Mouse (Mus musculus) heart, embryonic 14.5 days (tissue): ENCODE data around the gene Il4ra. TPM values are rescaled to one million over a fixed set of nuclear protein-coding genes. Genes with fewer than 3 reads are reported as not detected.

Source experiments
- ATAC-seq: fragments of 200-750 bp; cut with Nextera tagmentation; 2 replicates; pipeline ENCODE4 v1.8.0; 2017; ENCODE audit warnings: low read depth, moderate TSS enrichment; ENCODE audit not compliant: insufficient number of reproducible peaks, insufficient read depth, low FRiP score
- H3K27ac ChIP-seq, 2 experiments: fragments of 200-500 bp in 1 of 2; fragments of 300-500 bp in 1 of 2; sonication (generic) in 1 of 2; replicated peaks in 1 of 2; 2 replicates each; pipeline ENCODE4 v1.5.1; 2012 to 2014; ENCODE audit warnings: low read depth in 2 of 2, low read length in 2 of 2, control low read depth in 1 of 2, mild to moderate bottlenecking in 1 of 2, mixed read lengths in 1 of 2; ENCODE audit not compliant: control insufficient read depth in 1 of 2, insufficient read depth in 1 of 2
- H3K27me3 ChIP-seq: fragments of 300-500 bp; sonication (generic); 2 replicates; pipeline ENCODE4 v1.6.1; 2014; ENCODE audit warnings: mild to moderate bottlenecking, low read length, control low read depth; ENCODE audit not compliant: control insufficient read depth, insufficient read depth
- H3K36me3 ChIP-seq: fragments of 300-500 bp; sonication (generic); 2 replicates; pipeline ENCODE4 v1.6.1; 2014; ENCODE audit warnings: mild to moderate bottlenecking, control low read depth, low read length, mixed read lengths; ENCODE audit not compliant: control insufficient read depth, insufficient read depth
- H3K4me1 ChIP-seq, 2 experiments: fragments of 200-500 bp in 1 of 2; fragments of 300-500 bp in 1 of 2; sonication (generic) in 1 of 2; 2 replicates each; pipeline ENCODE4 v1.6.1; 2012 to 2014; ENCODE audit warnings: low read length in 2 of 2, control low read depth in 1 of 2, mixed read lengths in 1 of 2; ENCODE audit not compliant: control insufficient read depth in 2 of 2, insufficient read depth in 2 of 2
- H3K4me2 ChIP-seq: fragments of 300-500 bp; sonication (generic); 2 replicates; pipeline ENCODE4 v1.6.1; 2014; ENCODE audit warnings: mild to moderate bottlenecking, low read length
- H3K4me3 ChIP-seq, 2 experiments: fragments of 200-500 bp in 1 of 2; fragments of 300-500 bp in 1 of 2; sonication (generic) in 1 of 2; 2 replicates each; pipeline ENCODE4 v1.5.1; 2012 to 2014; ENCODE audit warnings: low read length in 2 of 2, mild to moderate bottlenecking in 2 of 2, control low read depth in 1 of 2, low read depth in 1 of 2, moderate library complexity in 1 of 2; ENCODE audit not compliant: control insufficient read depth in 1 of 2, insufficient read depth in 1 of 2
- H3K9ac ChIP-seq: fragments of 300-500 bp; sonication (generic); 2 replicates; pipeline ENCODE4 v1.6.1; 2014; ENCODE audit warnings: mild to moderate bottlenecking, low read length
- H3K9me3 ChIP-seq: fragments of 300-500 bp; sonication (generic); 2 replicates; pipeline ENCODE4 v1.6.1; 2016; ENCODE audit warnings: low read length, control low read depth; ENCODE audit not compliant: control insufficient read depth
- WGBS: fragments of 180-500 bp; shearing (Covaris S2); extraction: QIAGEN DNeasy Blood & Tissue Kit; methylation state at CpG from one replicate; pipeline ENCODE4 v1.1.7; 2014; 5-methylcytosine and 5-hydroxymethylcytosine counted together
- polyA plus RNA-seq: library from polyadenylated mRNA; unstranded; fragments of >200 nt; fragmentation: Nextera tagmentation; extraction: Ambion mirVana; gene quantifications from 2 replicates; pipeline ENCODE4 v1.2.1, GENCODE M21; 2014

Il4ra gene
- polyA plus RNA-seq, 1 experiment from 2014 or later: 3.7 TPM

DNA sequence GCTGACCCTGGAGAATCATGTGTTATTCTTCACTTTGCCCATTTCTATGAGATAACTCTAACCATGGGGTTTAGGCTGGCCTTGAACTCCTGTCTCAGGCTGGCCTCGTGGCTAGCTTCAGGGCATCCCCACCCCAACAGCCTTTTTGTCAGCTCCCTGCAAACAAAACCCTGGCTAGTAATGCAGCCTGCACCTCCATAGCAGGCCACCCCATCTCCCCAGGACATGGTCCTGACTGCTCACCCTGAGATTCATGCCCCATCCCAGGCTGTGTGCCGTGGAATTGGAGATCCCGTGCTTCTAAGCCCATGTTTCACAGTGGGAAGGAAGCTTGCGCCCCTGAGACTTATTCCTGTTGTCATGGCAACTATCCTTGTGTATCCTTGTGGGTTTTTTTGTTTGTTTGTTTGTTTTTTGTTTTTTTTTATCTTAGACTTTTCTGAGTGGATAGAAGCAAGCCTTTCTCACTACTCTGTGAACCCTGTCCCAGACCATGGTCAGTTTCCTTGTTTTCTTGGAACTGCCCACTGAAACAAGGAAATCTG, 6.6 kb downstream of the Il4ra start:
- 79% methylated on average over 4 of the region's 4 CpGs for WGBS
- no peak overlapping the region for H3K4me3 ChIP-seq
- no peak overlapping the region for H3K4me2 ChIP-seq
- H3K36me3 ChIP-seq: no peaks in the 10 kb centered on the region
- ATAC-seq: no peak
- no peaks in the 10 kb centered on the region for H3K9me3 ChIP-seq
- no peaks in the 10 kb centered on the region for H3K27me3 ChIP-seq
- H3K9ac ChIP-seq: no peak overlapping the region
- no peak overlapping the region for H3K27ac ChIP-seq
- H3K4me1 ChIP-seq: peaks cover 6 to 14% of the 10 kb centered on the region in 2 experiments

DNA sequence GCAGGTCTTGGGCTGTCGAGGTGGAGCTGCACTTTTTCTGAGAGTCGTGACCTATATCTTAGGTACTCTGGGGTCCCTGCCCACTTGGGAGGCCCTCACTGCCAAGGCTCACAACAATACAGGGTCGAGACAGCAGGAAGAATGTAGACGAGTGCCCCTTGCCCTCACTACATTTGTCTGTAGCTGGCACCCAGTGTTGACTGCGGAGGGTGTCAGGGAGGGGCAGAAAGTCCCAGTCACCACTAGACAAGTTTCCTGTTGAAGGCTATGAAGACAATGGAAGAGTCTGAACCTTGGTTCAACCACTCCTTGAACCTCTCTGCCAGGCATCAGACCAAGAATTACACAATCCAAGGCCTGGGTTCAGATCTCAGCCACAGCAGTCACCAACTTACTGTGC, 7.1 kb downstream of the Il4ra start:
- ATAC-seq: no peak
- Histone ChIP-seq H3K27ac (no peak overlapping the region), H3K4me2 (no peak overlapping the region), H3K9ac (no peak overlapping the region), H3K36me3 (no peaks in the 10 kb centered on the region), H3K4me3 (no peak overlapping the region), H3K27me3 (no peaks in the 10 kb centered on the region), H3K9me3 (no peaks in the 10 kb centered on the region), H3K4me1 (peaks cover 6 to 14% of the 10 kb centered on the region in 2 experiments)
- 50% methylated on average over 5 of the region's 5 CpGs for WGBS

GRCm38 (mm10) chr7:125559537-125559936, 7.6 kb downstream of the Il4ra start:
- H3K4me2 ChIP-seq: no peak overlapping the region
- no peak overlapping the region for H3K4me3 ChIP-seq
- WGBS: 78% methylated on average over 10 of the region's 10 CpGs
- H3K36me3 ChIP-seq: no peaks in the 10 kb centered on the region
- no peak overlapping the region for H3K9ac ChIP-seq
- peaks cover 6 to 14% of the 10 kb centered on the region in 2 experiments for H3K4me1 ChIP-seq
- no peak for ATAC-seq
- H3K27ac ChIP-seq: no peak overlapping the region
- H3K9me3 ChIP-seq: no peaks in the 10 kb centered on the region
- no peaks in the 10 kb centered on the region for H3K27me3 ChIP-seq

DNA sequence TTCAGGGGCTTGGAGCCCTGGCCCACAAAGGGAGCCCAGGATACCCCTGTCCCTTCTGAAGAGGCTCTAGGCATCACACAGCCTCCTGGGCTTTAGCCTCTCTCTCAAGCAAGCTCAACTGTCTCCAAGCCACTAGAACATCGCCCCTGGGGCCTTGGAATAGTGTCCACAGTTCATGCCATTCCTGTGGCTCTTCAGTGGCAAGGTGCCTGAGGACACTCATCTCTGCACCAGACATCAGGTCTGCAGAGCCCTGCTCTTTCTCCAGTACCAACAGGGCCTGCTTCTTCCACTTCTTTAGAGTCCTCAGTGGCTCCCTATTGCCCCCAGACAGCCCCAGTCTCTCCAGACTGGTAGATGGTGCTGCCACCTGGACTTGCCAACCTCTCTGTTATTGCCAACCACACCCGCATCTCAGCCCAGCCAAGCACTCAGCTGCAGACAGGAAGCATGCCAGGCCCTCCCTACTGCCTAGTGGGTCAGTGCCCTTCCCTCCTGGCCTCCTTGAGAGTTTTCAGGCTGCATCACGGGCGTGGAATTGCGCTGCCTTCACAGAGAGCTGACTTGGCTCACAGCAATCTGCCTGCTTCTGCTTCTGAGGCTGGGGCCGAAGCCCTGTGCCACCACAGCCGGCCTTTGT, 8.3 kb downstream of the Il4ra start:
- H3K9ac ChIP-seq: no peak overlapping the region
- H3K4me1 ChIP-seq: peaks cover 6 to 8% of the 10 kb centered on the region in 2 experiments; a peak in 3 of 4 replicates
- no peaks in the 10 kb centered on the region for H3K27me3 ChIP-seq
- H3K36me3 ChIP-seq: no peaks in the 10 kb centered on the region
- no peak for ATAC-seq
- H3K9me3 ChIP-seq: no peaks in the 10 kb centered on the region
- WGBS: 78% methylated on average over 7 of the region's 7 CpGs
- no peak overlapping the region for H3K27ac ChIP-seq
- H3K4me2 ChIP-seq: no peak overlapping the region
- H3K4me3 ChIP-seq: no peak overlapping the region

- H3K4me1 ChIP-seq: peaks cover 6 to 8% of the 10 kb centered on the region in 2 experiments; a peak in 3 of 4 replicates
- H3K27me3 ChIP-seq: no peaks in the 10 kb centered on the region
- H3K36me3 ChIP-seq: no peaks in the 10 kb centered on the region
- H3K9ac ChIP-seq: no peak overlapping the region
- no peak for ATAC-seq
- no peaks in the 10 kb centered on the region for H3K9me3 ChIP-seq
- 50% methylated on average over 9 of the region's 9 CpGs for WGBS
- no peak overlapping the region for H3K4me2 ChIP-seq
- H3K4me3 ChIP-seq: no peak overlapping the region
- H3K27ac ChIP-seq: no peak overlapping the region
Measured at GRCm38 (mm10) chr7:125561085-125561690, 9.3 kb downstream of the Il4ra start.

DNA sequence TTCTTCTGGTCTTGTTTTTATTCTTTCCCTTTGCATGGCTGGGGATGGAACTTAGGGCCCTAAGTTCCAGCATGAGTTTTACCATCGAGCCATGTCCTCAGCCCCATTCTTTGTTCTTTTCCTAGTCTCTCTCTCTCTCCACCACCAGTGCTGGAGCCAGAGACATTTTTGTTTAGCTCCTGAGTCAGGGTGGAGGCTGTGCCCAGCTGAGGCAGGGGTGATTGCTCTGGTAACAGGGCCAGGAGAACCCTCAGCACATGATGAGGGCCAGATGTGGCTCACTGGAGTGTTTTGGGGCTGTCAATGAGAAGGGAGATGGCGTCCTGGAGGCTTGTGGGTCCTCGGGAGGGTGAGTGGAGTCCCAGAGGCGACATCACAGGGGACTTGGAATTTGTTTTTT, 10.5 kb downstream of the Il4ra start:
- 0 out of 2 replicates have a peak, but pooled peaks cover under 1% of the 10 kb centered on the region for H3K36me3 ChIP-seq
- H3K27ac ChIP-seq: no peak overlapping the region
- H3K4me3 ChIP-seq: no peak overlapping the region
- no peaks in the 10 kb centered on the region for H3K27me3 ChIP-seq
- no peak overlapping the region for H3K4me2 ChIP-seq
- 65% methylated on average over 4 of the region's 4 CpGs for WGBS
- H3K9me3 ChIP-seq: no peaks in the 10 kb centered on the region
- peaks cover 6 to 8% of the 10 kb centered on the region in 2 experiments; a peak in 3 of 4 replicates for H3K4me1 ChIP-seq
- H3K9ac ChIP-seq: no peak overlapping the region
- ATAC-seq: no peak

DNA sequence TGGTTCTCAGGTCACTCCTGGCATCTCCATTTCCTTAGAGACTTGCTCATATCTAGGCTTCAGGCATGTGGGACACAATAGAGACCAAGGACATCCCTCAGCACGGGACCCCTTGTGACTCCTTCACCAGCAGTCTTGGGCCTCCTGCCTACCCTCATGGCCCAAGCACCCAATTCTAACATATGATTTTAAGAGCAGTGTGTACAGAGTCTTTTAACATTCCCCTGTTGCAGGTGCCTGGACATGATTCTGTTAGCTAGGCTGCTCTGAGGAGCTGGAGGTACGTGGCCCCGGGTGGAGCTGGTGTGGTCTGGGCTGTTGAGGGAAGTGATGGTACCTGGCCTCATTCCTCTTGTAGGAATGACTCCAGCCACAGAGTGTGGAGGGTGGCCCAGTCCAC, 11.2 kb downstream of the Il4ra start:
- ATAC-seq: no peak
- 76% methylated on average over 3 of the region's 3 CpGs for WGBS

More for the DNA sequence above, 11.2 kb downstream of the Il4ra start:
- Histone ChIP-seq H3K4me1 (peaks cover 6 to 8% of the 10 kb centered on the region in 2 experiments; a peak in 3 of 4 replicates), H3K9me3 (no peaks in the 10 kb centered on the region), H3K27me3 (no peaks in the 10 kb centered on the region), H3K4me3 (no peak overlapping the region), H3K9ac (no peak overlapping the region), H3K27ac (no peak overlapping the region), H3K36me3 (0 out of 2 replicates have a peak, but pooled peaks cover 3% of the 10 kb centered on the region), H3K4me2 (no peak overlapping the region)
